Mouse (Mus musculus): Measurements from ENCODE around the gene Mcm3.
"Not testable (repeated sequence)": the region's sequence is repeated elsewhere in the genome, so short reads cannot be mapped to it uniquely, and the experiment has no call there.

Mcm3 gene

GRCm38 (mm10) chr1:20801682-20802390 lies 18.3 kb downstream of the Mcm3 start:
- DNase-seq, result no peak

GRCm38 (mm10) chr1:20801275-20801674 lies 18.8 kb downstream of the Mcm3 start:
- DNase-seq, result no peak

- DNase-seq, result no peak
Measured at GRCm38 (mm10) chr1:20795178-20795577, 24.9 kb downstream of the Mcm3 start.

- no peak for DNase-seq
Measured at GRCm38 (mm10) chr1:20794760-20795159, 25.4 kb downstream of the Mcm3 start.

GRCm38 (mm10) chr1:20791414-20791813 lies 28.7 kb downstream of the Mcm3 start:
- DNase-seq, result no peak

- not testable (repeated sequence) for DNase-seq
Measured at GRCm38 (mm10) chr1:20790517-20790916, 29.6 kb downstream of the Mcm3 start, which contains the start of gene Il17f. Il17f (minus strand) TSS chr1:20790617.

- no peak for DNase-seq
Measured at GRCm38 (mm10) chr1:20788419-20788818, 31.7 kb downstream of the Mcm3 start.

GRCm38 (mm10) chr1:20787046-20787445 lies 33.1 kb downstream of the Mcm3 start:
- no peak for DNase-seq

GRCm38 (mm10) chr1:20778366-20778765 lies 41.7 kb downstream of the Mcm3 start:
- DNase-seq, result no peak

- DNase-seq, result not testable (repeated sequence)
Measured at GRCm38 (mm10) chr1:20774026-20774730, 45.9 kb downstream of the Mcm3 start.

GRCm38 (mm10) chr1:20766526-20766925 lies 53.6 kb downstream of the Mcm3 start:
- no peak for DNase-seq

GRCm38 (mm10) chr1:20761411-20761810 lies 58.7 kb downstream of the Mcm3 start:
- DNase-seq, result no peak

GRCm38 (mm10) chr1:20760331-20760730 lies 59.8 kb downstream of the Mcm3 start:
- no peak for DNase-seq

GRCm38 (mm10) chr1:20759799-20760198 lies 60.3 kb downstream of the Mcm3 start:
- DNase-seq, result no peak

GRCm38 (mm10) chr1:20757586-20757985 lies 62.5 kb downstream of the Mcm3 start:
- no peak for DNase-seq

- DNase-seq, result no peak
Measured at GRCm38 (mm10) chr1:20754439-20754838, 65.7 kb downstream of the Mcm3 start.
